Mouse (Mus musculus) heart, adult 8-10 months (tissue): ENCODE measurements around the gene Stpg2. TPM values are rescaled to one million over a fixed set of nuclear protein-coding genes. Genes with fewer than 3 reads are reported as not detected.
"Not testable (repeated sequence)": the region's sequence is repeated elsewhere in the genome, so short reads cannot be mapped to it uniquely, and the experiment has no call there.

ENCODE experiments used
- DNase-seq: peaks from one replicate; pipeline ENCODE4 v3.0.0; 2022; ENCODE audit warnings: low spot score
- total RNA-seq, 4 experiments: library from RNA; stranded (reverse); gene quantifications; 2 replicates each; pipeline ENCODE4 v1.2.4; 2022

Gene Stpg2
- total RNA-seq, 4 experiments from 2014 or later: not detected

DNA sequence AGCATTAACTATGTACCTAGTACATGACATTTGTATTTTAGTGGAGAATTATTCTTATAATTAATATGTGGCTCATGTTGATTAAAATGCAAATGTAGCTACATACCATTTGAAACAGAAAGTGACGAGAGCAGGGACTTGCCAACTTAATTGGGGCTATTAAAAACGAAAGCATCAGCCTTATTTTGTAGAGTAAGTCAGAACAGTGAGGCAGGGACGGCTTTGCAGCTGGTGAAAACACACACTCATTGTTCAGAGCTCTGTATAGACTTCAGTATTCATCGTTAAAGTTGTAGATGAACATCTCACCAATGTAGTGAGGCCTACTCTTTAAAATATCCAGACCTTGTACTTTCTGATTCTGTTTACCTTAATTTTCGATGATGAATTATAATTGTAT, 213.6 kb downstream of the Stpg2 start:
- no peak for DNase-seq

DNA sequence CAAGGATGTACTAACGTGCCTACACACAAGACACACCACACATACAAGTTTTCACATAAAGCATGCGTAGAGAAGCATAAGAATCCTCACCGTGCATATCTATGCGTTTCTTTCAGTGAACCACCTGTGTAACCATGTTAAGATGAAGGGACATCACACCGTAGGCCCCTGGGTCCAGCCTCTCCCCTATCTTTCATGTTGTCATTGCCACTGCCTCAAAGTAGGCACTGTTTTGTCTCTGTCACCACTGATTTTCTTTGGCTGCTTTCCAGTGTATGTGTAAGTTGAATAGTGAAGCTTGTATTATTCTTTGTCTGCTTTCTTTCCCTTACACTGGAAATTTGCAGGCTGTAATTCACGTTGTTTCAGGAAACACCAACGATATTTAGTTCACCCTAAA, 236.7 kb downstream of the Stpg2 start:
- DNase-seq: no peak

DNA sequence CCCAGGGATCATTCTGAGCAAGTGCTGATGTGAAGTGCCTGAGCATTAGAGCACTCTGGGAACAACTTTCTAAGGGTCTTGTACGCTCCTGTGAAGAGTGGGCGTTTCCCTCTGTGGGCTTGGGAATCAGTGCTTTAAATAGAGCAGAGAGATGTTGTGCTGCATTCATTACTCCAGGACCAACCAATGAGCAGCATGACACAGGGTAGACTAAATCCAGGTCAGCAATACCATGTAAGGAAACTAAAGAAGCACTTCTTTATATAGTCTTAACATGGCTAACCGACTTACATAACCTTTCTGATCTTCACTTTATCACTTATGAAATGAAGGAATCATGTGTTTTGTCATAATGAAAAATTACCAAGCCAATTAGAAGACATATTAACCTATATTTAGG, 290.4 kb downstream of the Stpg2 start:
- no peak for DNase-seq

DNA sequence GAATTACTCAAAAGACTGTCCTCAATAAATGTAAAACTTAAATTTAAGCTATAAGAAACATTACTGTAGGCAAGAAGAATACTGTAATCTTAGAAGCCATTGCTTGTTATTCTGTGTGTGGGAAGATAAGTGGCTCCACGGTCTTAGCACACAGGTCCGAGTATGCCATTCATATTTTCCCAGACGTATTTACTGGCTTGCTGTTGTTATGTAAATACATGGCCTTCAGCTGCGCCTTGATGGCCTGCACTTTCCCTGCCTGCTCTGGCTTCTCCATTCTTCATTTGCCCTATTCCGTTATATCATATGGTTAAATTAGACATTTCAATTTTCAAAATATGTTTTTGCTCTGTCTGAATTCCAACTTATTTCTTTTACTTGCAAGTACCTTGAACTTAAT, 296.7 kb downstream of the Stpg2 start:
- no peak for DNase-seq

DNA sequence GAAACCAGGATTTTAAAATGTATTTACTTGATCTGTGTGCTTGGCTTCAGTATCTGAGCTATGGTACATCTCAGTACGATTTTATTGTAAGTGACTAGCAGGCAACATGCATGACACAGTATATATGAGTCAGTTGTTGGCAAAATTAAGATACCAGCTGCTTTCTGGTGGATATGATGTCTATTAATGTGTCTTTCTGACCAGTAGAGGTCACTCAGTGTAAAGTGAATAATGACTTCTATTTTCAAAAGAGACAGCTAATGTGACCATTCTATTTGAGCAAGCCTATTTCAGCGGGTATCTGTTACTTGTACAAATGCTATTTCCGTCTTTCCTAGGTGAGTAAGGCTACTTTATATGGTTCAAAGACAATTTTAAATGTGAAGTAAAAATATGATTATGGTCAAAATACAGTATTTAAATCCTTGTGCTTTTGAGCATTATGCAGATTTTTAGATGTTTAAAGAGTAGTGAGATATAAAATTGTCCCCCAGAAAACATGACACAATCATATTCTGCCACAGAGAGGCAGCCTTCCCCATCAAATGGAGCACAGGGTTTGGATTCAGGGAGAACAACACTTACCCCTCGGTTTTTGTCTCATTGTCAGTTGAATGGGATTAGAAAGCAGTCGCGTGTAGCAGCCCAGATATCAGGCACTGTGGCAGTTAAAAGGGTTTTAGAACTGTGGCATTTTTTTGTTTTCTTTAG, 303.9 kb downstream of the Stpg2 start:
- DNase-seq: peak; percentile 1

DNA sequence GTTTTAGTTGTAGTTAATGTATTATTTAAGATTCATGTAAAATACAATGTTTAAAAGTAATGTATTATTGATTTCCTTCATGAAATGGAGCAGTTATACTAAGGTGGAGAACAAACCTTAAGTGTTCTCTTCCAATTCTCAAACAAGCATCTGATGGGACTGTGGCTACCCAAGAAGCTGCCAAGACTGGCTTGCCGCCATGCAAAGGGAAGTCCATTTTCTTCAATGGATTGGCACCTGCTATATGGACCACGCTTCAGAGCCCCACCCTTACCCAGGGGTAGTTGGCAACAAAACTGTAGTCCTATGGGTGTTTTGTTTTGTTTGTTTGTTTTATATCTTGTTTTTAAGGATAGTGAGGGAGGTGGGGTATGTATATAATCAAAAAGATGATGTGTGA, 373.0 kb downstream of the Stpg2 start:
- DNase-seq: no peak

DNA sequence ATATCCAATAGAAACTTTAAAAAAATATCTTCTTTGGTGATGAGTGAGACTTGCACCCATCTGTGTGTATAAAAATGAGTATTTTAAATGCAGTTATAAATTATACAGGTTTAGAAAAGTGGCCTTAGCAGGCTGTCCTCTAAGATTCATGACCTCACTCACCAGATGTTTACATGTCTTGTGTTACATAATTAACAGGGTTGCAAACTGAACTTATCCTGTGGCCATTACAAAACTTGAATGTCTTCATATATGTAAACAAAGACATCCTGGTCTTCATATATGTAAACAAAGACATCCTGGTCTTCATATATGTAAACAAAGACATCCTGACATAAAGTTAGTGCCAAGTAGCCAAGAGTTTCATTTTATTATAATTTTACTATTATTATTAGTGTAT, 375.8 kb downstream of the Stpg2 start:
- DNase-seq: no peak

DNA sequence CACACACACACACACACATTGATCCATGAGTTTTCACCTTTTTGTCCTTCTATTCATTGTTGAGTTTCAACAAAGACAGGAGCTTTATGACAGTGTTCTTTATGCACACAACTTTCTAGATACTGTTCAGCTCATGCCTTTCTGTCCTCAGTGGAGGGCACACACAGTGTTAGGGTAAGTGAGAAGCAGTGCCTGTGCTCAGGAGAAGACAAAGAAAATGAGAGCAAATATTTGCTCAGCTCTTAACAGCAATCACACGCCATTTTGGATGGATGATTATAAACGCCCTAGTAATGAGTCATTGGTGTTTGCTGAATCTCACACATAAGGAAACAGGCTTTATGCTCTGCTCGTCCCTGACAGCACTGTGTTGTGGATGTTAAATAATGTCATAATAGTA, 394.0 kb downstream of the Stpg2 start:
- no peak for DNase-seq

DNA sequence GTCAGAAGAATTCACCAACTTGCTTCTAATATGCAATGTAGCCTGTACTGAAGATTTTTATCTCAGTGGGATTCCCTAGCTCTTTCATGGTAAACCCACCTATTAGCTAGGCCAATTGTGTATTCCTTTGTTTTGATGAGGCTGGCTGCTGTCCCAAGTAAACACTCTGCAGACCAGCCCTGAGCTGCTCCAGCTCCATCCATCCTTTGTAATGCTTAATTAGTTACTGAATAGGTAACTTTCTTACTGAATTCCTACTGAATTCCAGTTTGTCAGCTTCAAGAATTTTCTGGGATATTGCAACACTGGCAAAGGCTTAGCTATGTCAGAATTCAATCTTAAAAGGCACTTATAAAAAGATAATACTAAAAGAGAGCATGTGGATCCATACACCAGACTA, 402.8 kb downstream of the Stpg2 start:
- DNase-seq: not testable (repeated sequence)

DNA sequence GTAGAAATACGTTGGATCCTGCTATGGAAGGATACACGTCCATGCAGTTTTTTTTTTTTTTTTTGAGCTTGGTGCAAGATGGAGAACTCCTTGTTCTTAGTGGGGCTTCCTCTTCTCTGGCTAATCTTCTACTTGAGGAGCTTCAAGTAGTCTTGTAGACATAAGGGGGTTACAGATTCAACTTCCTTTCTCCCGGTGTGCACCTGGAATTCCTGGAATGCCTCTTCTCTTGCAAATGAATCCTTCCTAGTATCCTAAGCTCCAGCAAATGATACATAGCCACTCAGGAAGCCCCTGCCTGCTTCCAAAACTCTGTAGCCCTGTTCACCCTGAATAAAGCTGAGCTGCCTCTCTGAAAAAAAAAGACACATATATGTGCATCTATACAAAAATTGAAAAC, 409.1 kb downstream of the Stpg2 start:
- no peak for DNase-seq

DNA sequence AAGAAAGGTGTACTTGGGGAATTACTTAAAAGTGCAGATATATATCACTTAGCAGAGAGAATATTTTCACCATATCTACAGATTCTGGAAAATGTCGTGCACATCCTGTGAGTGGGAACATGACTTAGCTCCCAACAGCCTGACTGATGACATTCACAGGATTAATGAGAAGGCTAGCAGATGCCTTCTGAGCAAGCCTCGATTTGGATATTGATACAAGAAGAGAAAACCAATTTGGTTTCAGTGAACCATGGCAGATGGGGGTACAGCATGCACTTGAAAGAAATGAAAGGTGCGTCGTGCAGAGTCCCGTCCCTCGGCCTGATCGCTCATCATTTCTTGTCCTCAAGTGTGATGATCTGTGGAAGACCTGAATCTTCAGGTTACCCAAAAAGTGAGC, 410.3 kb downstream of the Stpg2 start:
- no peak for DNase-seq

DNA sequence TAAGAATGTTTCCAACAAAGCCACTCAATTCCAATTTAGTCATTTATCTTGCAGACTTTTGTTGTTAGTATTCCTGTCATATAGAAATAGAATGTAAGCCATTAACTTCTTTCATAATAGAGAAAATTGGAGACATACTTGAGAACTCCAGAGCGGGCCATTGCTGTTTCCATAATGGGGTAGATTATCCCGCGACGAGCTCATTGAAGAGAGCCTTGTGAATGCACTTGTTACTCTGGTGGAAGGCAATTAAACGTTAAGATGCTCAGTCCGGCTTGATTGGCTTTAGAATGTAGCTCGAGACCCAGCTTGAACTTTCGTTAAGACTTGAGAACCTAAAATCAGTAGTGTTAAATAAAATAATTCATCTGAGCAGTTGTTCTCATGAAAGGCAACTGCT, 432.4 kb downstream of the Stpg2 start:
- DNase-seq: no peak

DNA sequence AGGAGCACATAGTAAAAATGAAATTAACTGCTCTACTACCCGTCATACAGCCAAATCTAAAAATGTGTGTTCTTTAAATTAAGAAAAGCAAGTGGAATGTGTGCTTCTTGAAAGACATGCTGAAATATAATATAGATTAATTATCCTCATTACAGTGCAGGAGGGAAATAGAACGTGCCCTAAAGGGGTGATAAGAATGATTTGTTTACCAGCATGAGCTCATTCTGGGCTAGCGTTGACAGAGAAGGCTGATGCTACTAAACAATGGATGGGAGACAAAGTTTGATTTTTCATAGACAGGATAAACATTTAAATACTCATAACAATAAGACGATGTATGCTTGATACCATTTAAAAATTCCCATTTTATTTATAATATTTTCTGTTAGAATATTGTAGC, 446.0 kb downstream of the Stpg2 start:
- no peak for DNase-seq

DNA sequence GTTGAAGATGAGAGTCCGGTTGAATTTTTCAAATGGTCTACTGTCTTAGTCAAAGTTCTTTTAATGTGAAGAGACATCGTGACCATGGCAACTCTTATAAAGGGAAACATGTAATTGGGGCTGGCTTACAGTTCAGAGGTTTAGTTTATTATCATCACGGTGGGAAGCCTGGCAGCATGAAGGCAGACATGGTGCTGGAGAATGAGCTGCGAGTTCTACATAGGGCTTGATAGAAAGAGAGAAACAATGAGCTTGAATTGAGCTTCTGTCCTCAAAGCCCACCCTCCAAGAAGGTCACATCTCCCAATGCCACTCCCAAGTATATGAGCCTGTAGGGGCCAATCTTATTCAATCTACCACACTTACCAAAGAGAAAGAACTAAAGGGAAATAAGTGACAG, 453.9 kb downstream of the Stpg2 start:
- no peak for DNase-seq

DNA sequence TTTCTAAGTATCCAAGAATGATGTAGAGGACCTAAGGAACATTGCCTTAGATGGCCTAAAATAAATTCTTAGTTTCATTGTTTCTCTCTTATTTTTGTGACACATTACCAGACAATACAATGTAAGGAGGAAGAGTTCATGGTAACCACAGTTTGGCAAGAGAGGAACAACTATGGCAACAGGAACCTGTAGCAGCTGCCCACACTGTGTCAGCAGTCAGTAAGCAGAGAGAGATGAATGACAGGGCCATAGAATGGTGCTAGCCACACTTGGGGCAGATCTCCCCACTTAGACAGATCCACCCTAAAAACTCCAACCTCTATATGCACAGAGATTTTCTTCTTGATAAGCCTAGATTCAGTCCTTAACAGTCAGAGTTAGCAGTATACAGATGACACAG, 456.7 kb downstream of the Stpg2 start:
- no peak for DNase-seq

DNA sequence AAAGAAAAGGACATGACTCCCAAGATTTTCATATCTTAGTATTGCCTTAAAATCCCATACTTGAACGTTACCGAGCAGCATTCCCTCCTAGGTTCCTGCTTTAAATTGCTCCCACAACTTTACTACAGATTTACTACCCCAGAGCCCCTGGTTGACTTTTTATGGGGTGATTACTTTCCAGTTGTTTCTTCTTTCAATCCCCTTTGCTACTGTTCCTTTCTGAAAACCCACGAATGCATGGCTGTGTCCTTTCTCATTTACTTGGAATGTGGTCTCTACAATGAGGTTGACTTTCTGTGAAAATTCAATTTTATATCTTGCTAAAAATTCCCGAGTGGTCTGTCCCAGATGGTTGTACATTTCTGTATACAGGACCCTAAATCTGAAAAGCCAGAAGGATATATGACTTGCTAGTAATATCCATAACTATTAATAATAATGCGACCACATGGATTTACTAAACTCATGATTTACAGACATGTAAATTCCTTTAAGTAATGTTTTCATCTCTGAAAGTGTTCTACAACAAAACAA, 458.3 kb downstream of the Stpg2 start:
- DNase-seq: no peak

DNA sequence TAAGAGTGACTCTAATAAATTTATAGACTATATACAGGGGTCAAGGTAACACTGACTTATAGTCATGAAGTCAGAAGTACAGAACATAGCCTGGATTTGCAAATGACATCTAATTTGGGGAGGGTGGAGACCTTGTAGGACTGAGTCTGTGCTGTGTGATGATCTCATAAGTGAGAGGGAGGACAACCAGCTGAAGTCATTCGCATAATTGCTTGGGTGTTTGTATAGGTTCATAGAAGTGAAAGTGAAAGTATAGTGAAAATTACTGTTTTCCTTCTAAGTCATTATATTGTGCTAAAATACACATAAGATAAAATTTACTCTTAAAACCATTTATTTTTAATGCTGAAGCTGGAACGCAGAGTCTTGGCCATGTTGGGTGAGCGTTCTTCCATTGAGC, 459.6 kb downstream of the Stpg2 start:
- no peak for DNase-seq

DNA sequence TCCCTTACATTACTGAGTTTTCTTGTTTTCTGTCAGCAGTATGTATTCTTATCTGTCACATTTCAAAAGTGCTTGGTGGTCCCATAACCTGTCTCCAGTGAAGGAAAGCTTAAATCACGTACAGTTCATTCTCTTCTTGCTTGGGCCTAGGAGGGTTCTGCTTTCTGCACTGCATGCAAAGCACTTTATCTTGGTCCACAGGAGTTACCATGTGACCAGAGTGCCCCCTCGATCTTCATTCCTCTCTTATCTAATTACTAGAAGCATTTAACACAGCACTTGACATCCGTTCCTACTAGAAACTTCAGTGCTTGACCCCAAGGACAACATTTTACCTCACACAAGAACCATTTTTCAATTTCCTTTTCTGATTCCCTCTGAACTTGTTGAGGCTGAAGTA, 470.7 kb downstream of the Stpg2 start:
- no peak for DNase-seq

DNA sequence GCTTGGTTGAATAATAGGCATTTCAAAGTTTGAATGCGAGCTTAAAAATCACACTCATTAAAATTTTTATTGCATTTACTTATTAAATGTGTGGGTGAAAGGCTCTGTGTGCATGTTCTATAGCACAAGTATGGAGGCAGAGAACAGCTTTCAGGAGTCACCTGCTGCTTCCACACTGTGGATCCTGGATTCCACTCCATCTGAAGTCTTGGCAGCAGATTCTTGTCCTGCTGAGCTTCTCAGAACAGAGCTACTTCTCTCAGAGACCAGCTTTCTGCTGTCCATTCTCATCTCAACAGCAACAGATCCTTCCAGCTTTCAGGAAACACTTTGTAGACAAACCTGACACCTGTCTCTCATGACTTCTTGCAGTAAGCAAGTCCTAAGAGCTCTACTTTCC, 471.2 kb downstream of the Stpg2 start:
- DNase-seq: no peak

DNA sequence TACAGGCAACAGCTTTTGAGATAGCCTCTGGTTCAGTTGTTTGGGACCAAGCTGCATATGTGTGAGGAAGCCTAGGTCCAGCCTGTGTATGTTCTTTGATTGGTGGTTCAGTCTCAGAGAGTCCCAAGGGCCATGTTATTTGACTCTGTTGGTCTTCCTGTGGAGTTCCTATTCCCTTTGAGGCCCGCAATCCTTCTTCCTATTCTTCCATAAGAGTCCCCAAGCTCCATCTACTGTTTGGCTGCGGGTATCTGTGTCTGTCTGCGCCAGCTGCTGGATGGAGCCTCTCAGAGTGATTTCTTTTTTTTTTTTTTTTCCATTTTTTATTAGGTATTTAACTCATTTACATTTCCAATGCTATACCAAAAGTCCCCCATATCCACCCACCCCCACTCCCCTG, 498.7 kb downstream of the Stpg2 start:
- not testable (repeated sequence) for DNase-seq

DNA sequence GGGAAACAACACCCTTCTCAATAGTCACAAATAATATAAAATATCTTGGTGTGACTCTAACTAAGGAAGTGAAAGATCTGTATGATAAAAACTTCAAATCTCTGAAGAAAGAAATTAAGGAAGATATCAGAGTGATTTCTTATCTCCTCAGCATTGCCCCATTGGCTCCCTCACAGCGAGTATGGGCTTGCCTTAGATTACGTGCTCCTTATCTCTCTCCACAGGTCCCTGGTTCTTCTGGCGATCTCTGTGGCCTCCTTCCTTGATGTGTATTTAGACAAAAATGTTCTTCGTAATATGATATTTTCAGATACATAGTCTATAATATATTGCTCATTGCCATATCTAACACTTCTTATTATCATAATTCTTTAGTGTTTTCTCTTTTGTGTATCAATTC, 501.9 kb downstream of the Stpg2 start:
- DNase-seq: not testable (repeated sequence)

DNA sequence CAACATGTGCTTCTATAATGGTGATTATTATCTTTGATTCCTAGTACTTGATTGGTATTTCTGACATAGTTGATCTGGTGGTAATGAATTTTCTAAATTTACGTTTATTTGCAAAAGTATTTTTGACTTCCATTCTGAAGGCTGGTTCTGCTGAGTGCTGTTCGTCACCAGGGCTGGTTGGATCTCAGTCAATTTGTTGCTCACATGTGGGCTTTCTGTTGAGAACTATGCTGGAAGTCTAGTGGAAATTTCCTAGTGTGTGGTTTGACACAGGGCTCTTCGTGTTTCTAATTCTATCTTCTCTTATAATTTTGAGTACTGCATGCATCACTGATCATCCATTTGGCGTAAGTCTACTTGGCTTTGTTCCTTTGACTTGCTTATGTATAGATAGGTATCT, 504.3 kb downstream of the Stpg2 start:
- no peak for DNase-seq

DNA sequence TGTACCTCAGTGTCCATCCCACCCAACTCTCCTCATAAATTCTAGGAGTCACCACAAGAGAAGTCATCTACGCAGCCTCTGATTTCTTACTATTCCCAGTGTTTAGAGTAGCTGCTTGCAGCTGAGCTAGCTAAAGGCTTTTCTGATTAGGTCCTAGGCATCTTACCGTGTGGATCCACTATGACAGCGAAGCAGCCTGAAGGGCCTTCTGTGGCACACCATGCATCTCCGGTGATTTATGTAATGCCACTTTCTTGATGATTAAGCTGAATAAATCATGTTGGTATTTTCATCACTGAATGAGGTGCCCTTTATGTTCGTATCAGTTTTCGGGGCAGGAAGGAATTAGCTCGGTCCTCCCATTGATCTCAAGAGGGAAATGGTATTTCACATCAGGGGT, 523.3 kb downstream of the Stpg2 start:
- no peak for DNase-seq

DNA sequence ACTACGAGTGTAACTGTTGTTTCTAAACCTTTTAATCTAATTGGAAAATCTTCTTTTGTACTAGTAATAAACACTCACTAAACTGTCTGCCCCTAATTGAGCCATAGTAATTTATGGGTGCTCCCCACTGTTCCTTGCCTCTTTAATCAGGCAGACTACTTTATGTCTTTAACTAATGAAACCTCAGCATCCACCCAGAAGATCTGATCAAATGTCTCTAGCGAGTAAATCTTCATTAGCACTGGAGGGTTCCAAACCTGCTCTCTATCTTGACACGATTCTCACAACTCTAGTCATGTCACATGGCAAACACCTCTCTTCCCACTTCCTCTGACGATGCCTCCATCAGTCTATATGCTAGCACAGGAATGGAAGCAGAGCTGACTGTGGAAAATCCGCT, 523.8 kb downstream of the Stpg2 start:
- no peak for DNase-seq
